Mouse (Mus musculus) cerebellum, adult 2 months (tissue): ENCODE results near the gene Arntl.

ENCODE experiments used
- CTCF ChIP-seq: fragments of 200-500 bp; IDR thresholded peaks from 2 replicates; pipeline ENCODE4 v1.5.1; 2011; ENCODE audit warnings: low read depth, mild to moderate bottlenecking, control low read depth, low read length, moderate library complexity, borderline replicate concordance; ENCODE audit not compliant: insufficient read depth
- POLR2A ChIP-seq: fragments of 200-500 bp; IDR thresholded peaks from 2 replicates; pipeline ENCODE4 v1.6.1; 2011; ENCODE audit warnings: low read length, control low read depth, borderline replicate concordance; ENCODE audit not compliant: insufficient read depth

- TF ChIP-seq POLR2A (no peak), CTCF (no peak)
These were observed 141.8 kb downstream of the Arntl start for GRCm38 (mm10) chr7:113349089-113349488.
